Mouse (Mus musculus): Measurements from ENCODE around the gene Bbof1.

Bbof1 gene

GRCm38 (mm10) chr12:84400653-84401052, 8.2 kb upstream of the Bbof1 start:
- DNase-seq = no peak

GRCm38 (mm10) chr12:84402923-84403322, 5.9 kb upstream of the Bbof1 start:
- no peak for DNase-seq

GRCm38 (mm10) chr12:84404541-84404940, 4.3 kb upstream of the Bbof1 start:
- DNase-seq = no peak

GRCm38 (mm10) chr12:84407259-84407658, 1.6 kb upstream of the Bbof1 start:
- DNase-seq = no peak

DNA sequence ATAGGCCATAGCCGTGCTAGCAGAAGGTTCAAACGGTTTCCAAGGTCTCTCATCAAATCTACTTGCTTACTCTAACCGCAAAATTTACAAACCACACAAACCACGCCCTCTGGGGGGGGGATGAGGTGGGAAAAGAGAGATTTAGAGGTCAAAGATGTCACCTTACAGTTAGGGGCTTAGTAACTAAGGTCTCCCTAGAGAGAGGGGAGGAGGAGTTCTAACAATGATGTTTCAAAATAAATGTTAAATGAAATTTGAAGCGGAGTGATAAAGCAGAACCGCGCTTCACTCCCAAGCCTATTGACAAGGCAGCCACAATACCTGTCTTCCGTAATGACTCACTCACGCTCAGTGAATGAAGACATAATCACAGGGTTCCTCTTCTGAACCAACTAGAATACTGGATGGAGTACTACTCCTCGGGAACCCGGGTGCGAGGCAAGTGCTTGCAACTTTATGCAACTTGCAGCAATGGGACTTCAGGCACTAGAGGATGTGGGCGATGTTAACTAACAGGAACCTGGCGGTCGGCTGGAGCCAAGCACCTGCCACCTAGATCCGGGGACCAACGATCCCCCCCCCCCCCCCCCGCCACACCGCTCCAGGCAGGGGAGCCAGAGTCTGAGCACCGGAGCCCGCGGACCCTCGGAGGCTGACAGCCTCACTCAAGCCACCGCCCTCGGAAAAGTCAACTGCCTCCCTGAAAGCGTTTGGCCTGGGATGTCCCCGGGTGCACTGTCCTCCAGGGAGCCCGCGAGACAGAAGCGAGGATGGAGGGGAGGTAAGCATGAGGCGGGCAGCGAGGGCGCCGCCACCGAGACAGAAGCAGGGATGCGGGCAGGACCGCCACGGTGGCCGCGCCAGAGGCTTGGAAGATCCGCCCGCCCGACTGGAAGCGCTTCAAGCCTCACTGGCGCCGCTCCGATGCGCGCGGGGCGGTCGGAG, 725 bp upstream of the Bbof1 start:
- DNase-seq = peak in 1 of 2 experiments; percentile 36

DNA sequence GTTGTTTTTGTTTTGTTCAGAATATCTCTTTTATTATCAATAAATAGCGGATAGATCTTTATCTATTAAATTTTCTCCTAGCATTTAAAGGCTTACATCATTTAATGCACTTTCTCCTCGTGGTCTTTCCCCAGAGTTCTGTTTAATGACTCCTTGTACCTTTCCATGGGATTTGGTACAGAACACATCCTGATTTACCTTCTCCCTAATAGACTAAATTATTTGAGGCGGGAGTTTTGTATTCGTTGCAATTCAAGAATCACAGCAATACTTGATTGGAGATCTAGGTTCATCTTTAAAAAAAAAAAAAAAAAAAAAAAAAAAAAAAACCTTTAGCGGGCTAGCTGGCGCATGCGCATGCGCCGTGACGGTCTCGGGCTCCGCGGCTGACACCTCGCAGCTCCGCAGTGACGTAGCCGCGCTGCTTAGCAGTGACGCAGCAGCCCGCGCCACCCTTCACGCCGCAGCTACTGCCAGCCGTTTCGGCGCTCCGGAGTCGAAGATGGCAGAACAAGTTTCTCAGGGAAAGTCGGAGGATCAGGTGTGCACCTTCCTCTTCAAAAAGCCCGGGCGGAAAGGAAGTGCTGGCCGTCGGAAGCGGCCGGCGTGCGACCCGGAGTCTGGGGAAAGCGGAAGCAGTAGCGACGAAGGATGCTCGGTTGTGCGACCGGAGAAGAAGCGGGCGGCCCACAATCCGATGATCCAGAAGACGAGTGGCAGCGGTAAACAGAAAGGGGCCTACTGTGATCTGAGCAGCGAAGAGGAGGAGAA, 8.1 kb downstream of the Bbof1 start, which contains the start of gene Rnf113a2:
Gene Rnf113a2 (plus strand): TSS at position 363 of the 771 bp plus-strand sequence.
- DNase-seq = peak; percentile 85 to 91

- no peak for DNase-seq
Measured at GRCm38 (mm10) chr12:84417605-84417922, 8.7 kb downstream of the Bbof1 start.

DNA sequence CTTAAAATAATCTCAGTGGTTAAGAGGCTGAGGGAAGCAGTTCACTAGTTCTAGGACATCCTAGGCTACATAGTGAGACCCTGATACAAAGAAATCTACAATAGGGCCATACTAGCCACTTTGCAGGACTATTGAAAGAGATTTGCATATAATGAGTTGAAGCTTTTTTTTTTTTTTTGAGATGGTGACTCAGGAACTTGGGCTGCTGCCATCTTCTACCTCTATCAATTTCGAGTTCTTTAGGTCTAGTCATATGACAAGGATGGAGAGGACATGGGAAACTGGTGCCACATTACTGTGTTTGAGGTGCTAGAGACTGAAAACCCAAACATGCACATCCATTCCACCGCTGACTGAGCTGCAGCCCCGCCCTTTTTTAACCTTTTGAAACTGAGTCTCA, 15.1 kb downstream of the Bbof1 start:
- DNase-seq = no peak

DNA sequence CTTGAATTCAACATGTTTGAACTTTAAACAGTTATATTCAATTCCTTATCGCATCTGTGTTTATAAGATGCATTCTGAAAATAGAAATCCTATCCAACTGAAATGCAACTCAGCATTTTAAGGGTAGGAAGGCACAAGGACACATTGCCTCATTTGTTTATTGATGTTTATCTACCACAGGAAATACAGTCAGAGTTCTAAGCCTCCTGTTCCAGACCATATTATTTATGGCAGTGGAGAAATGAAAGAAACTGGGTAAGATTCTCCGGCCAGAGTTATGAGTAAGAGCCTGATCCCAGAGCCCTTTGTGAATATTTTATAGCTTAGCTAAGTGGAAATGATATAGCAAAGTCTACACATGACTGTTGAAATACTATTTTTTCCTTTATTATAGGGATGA, 21.0 kb downstream of the Bbof1 start:
- no peak for DNase-seq

GRCm38 (mm10) chr12:84438697-84439096, 29.8 kb downstream of the Bbof1 start:
- DNase-seq = no peak

- DNase-seq = no peak
Measured at GRCm38 (mm10) chr12:84442526-84442925, 33.7 kb downstream of the Bbof1 start.

DNA sequence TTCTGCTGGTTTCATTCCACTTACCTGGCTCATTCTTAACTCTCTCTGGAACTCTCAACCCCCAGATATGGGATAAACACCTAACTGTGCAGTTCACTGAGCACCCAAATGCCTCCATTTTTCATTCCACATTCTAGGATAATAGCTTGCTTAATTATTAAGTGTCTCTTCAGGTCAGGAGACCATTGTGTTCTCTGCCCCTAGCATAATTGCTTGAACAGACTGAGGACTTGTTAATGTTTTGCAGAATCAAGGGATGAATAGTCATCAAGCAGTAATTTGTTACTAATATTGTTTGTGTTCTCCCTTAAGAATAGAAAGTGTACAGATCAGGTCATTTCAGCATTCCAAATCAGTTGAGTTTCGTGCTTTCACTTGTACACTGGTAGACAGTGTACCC, 38.5 kb downstream of the Bbof1 start:
- no peak for DNase-seq

DNA sequence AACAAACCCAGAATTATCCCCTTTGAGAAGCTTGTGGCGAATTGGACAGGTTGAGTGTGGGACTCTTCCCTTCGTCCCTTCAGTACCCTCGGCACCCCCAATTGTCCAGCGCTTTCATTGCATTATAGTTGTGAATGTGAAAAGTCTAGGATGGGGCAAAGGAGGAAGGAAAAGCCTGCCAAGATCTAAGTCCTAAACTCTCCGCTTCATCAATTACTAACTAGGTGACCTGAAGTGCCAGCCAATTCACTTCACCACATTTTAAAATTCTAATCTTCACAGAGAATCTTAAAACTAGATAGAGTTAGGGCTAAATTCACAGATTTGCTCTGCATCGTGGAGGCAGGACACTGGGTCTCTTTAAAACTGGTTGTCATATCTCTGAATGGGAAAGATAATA, 39.3 kb downstream of the Bbof1 start:
- DNase-seq = no peak

DNA sequence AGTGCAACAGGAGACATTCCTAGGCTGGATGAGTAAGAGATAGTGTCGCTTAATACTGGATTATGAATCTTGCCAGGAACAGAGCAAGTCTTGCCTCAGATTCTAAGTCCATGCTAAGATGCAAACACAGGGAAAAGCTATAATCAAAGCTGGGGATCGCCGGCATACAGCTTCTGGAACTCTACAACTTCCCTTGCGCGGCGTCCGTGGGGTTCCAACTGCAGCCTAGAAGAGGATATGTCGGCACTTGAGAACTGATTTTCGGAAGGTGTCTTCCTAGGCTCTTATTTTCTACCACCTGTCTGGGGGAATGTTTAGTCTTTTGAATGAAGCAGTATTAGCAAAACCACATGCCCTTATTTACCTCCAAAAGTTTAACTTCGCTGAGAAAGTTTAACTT, 41.0 kb downstream of the Bbof1 start:
- no peak for DNase-seq

DNA sequence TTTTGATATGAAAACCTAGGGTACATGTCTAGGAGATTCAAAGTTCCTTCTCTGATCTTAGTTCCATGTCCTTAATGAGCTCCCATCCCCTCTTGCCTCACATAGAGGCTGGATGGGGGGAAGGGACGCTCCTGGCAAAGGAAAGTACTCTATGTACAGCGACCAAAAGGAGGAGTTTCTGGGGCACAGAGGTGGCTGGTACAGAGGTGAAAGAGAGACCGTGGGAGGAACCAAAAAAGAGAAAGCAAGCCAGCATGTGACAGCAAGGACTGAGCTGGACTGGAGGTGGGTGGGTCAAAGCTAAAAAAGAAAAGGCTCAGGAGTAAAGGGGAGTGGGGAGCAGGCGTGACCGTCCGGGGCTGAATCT, 41.5 kb downstream of the Bbof1 start:
- no peak for DNase-seq

- peak; percentile 93 to 96 for DNase-seq
Measured at GRCm38 (mm10) chr12:84450718-84451646, 42.1 kb downstream of the Bbof1 start, which contains the start of the genes Aldh6a1 and Lin52. TSS of gene Aldh6a1 (minus strand) at chr12:84451004. TSS of gene Lin52 (plus strand) at chr12:84451422.

DNA sequence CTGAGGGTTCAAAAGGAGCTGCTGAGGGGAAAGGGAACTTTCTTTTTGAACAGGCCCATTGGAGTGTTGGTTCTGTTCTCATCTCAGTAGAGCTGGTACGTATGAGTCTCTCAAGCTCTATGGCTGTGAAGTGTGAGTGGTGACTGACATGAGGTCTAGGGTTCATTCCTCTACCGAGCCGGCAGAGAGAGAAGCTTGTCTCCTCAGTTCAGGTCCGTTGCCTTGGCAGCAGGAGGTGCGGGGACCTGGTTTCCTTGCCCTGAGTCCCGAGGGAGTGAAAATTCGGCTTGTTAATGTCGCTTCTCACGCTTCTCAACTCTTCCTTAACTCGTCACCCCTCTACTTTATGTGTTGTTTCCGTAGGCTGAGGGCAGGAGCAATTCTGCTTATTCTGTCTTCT, 42.9 kb downstream of the Bbof1 start:
- peak in 1 of 2 experiments; percentile 24 for DNase-seq

DNA sequence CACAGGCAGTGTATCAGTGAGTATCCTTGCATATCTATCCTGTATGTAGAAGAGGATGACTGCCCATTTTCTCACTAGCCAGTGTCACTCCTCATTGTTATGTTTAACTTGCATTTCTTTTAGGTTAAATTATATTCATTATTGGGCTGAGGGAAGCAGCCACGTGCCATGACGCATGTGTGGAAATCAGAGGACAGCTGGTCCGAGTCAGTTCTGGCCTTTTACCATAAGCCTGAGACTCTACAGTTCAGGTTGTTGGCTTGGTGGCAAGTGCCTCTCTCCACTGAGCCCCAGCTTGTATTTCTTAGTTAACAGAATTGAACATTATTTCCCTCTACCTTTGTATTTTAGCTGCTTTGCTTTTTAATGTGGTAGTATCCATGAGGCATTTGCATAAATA, 48.0 kb downstream of the Bbof1 start:
- DNase-seq = peak; percentile 19 to 48

DNA sequence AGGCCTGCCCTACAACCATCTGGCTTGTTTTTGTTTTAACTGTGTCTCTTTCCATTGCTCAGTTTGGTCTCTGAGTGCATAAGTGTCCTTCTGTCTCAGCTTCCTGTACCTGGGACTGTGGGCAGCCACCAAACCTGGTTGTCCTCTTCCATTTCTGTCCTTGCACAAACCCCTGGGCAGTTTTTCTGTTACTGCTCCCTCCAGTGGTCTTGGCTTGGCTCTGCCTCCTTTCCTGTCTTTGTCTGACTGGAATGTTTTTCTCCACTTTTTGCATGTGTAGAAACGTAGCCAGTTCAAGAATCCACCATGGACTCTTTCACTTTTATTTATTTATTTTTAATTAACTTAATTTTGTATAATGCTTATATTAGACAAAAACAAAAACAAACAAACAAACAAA, 51.0 kb downstream of the Bbof1 start:
- no peak for DNase-seq

- DNase-seq = no peak
Measured at GRCm38 (mm10) chr12:84461416-84461815, 52.5 kb downstream of the Bbof1 start.

- no peak for DNase-seq
Measured at GRCm38 (mm10) chr12:84462856-84463255, 54.0 kb downstream of the Bbof1 start.

DNA sequence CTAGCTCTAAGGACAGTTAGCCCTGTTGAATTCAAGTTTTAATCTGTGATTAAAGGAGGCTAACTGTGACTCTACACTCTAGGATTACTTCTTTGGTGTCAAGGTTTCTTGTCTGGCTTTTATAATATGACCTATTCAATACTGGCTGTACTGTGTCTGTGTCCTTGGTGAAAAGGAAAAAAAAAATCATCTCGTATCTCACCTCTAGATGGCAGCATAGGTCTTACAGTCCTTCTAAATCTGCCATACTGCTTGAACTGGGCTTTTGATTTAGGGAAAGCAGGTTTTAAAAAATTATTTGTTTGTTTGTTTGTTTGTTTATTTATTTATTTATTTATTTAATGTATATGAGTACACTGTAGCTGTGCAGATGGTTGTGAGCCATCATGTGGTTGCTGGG, 59.8 kb downstream of the Bbof1 start:
- no peak for DNase-seq

DNA sequence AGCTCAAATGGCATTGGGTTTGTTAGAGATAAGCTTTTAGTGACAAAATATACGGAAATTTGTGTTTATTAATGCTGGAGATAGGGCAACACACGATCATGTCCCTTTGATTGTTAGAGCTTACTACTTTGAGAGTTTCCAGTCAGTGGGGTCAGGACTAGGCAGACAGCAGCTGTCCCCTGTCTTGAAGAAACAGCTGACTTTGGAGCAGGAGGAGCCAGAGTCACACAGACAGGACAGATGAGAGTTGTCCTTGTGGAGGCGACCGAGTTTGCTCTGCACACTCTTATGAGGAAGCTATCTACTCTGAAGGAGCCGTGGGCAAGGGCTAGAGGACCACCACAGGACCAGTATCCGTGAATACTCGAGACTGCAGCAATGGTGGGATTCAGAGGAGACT, 70.1 kb downstream of the Bbof1 start:
- DNase-seq = no peak
